Mouse (Mus musculus) CH12.LX (cell line): Measurements from ENCODE around the gene Mrtfa. TPM values are rescaled to one million over a fixed set of nuclear protein-coding genes. Genes with fewer than 3 reads are reported as not detected.

Experiments used
- DNase-seq: peaks from one replicate; pipeline ENCODE4 v3.0.0-alpha.2; 2013; ENCODE audit errors: extremely low read depth
- H3K27ac ChIP-seq: 2 replicates; pipeline ENCODE4 v1.5.1; 2012; ENCODE audit warnings: low read depth, mild to moderate bottlenecking, control low read depth, moderate library complexity; ENCODE audit not compliant: insufficient read depth
- H3K27me3 ChIP-seq: replicated peaks from 2 replicates; pipeline ENCODE3; 2012; ENCODE audit warnings: inconsistent platforms
- H3K36me3 ChIP-seq, 2 experiments: replicated peaks in 1 of 2; 2 replicates each; pipeline versions ENCODE3 to v1.6.1; 2012; ENCODE audit warnings: inconsistent platforms in 1 of 2, low read length in 1 of 2, mild to moderate bottlenecking in 1 of 2, mixed read lengths in 1 of 2, moderate library complexity in 1 of 2; ENCODE audit not compliant: control insufficient read depth in 1 of 2, insufficient read depth in 1 of 2
- H3K4me1 ChIP-seq, 2 experiments: 2 replicates each; pipeline ENCODE4 v1.6.1; 2012; ENCODE audit warnings: inconsistent platforms in 1 of 2, moderate library complexity in 1 of 2; ENCODE audit not compliant: insufficient read depth in 2 of 2, control insufficient read depth in 1 of 2
- H3K4me2 ChIP-seq: 2 replicates; pipeline ENCODE4 v1.6.1; 2012; ENCODE audit warnings: low read depth, mild to moderate bottlenecking, control low read depth; ENCODE audit not compliant: poor library complexity, insufficient read depth, severe bottlenecking
- H3K4me3 ChIP-seq, 3 experiments: fragments of 150-350 bp in 1 of 3; sonication (generic) in 1 of 3; replicated peaks in 1 of 3; 2 replicates each; pipeline versions ENCODE3 to v1.5.1; 2011 to 2012; ENCODE audit warnings: low read depth in 2 of 3, low read length in 2 of 3, mild to moderate bottlenecking in 2 of 3, moderate library complexity in 2 of 3, control low read depth in 1 of 3, improper control_type of control experiment in 1 of 3, inconsistent platforms in 1 of 3, mixed read lengths in 1 of 3; ENCODE audit not compliant: poor library complexity in 1 of 3
- H3K79me2 ChIP-seq: replicated peaks from 2 replicates; pipeline ENCODE4 v1.6.1; 2012; ENCODE audit warnings: mild to moderate bottlenecking, moderate library complexity; ENCODE audit not compliant: control insufficient read depth, poor library complexity, insufficient read depth, severe bottlenecking; ENCODE audit errors: extremely low read depth
- H3K9ac ChIP-seq: 2 replicates; pipeline ENCODE4 v1.6.1; 2012; ENCODE audit warnings: low read depth, mild to moderate bottlenecking, control low read depth, moderate library complexity; ENCODE audit not compliant: insufficient read depth
- H3K9me3 ChIP-seq: replicated peaks from 2 replicates; pipeline ENCODE3; 2012; ENCODE audit warnings: low read length, inconsistent platforms, mixed read lengths
- CHD2 ChIP-seq: IDR thresholded peaks from 2 replicates; pipeline ENCODE4 v1.6.1; 2011; ENCODE audit warnings: low read length, improper control_type of control experiment
- CTCF ChIP-seq, 2 experiments: IDR thresholded peaks in 1 of 2; conservative IDR thresholded peaks in 1 of 2; 2 replicates each; pipeline ENCODE4 v1.5.1; 2011 to 2012; ENCODE audit warnings: low read depth in 2 of 2, low read length in 2 of 2, improper control_type of control experiment in 1 of 2, inconsistent platforms in 1 of 2, mild to moderate bottlenecking in 1 of 2, moderate library complexity in 1 of 2
- E2F4 ChIP-seq: IDR thresholded peaks from 2 replicates; pipeline ENCODE4 v1.6.1; 2011; ENCODE audit warnings: low read depth, low read length, improper control_type of control experiment; ENCODE audit not compliant: insufficient replicate concordance
- ETS1 ChIP-seq: conservative IDR thresholded peaks from 2 replicates; pipeline ENCODE4 v1.6.1; 2012; ENCODE audit warnings: low read depth, mild to moderate bottlenecking, inconsistent platforms, low read length, improper control_type of control experiment, moderate library complexity
- HCFC1 ChIP-seq: IDR thresholded peaks from 2 replicates; pipeline ENCODE4 v1.6.1; 2012; ENCODE audit warnings: low read depth, mild to moderate bottlenecking, inconsistent platforms, low read length, improper control_type of control experiment
- IRF4 ChIP-seq: IDR thresholded peaks from 2 replicates; pipeline ENCODE4 v1.6.1; 2014; ENCODE audit warnings: low read depth, mild to moderate bottlenecking, inconsistent platforms, low read length, improper control_type of control experiment
- JUND ChIP-seq: conservative IDR thresholded peaks from 2 replicates; pipeline ENCODE4 v1.6.1; 2011; ENCODE audit warnings: low read depth, low read length, improper control_type of control experiment
- MAX ChIP-seq: IDR thresholded peaks from 2 replicates; pipeline ENCODE4 v1.6.1; 2011; ENCODE audit warnings: low read length, improper control_type of control experiment
- MAZ ChIP-seq: IDR thresholded peaks from 2 replicates; pipeline ENCODE4 v1.6.1; 2012; ENCODE audit warnings: low read depth, mild to moderate bottlenecking, inconsistent platforms, low read length, improper control_type of control experiment, moderate library complexity
- MEF2A ChIP-seq: IDR thresholded peaks from 2 replicates; pipeline ENCODE4 v1.6.1; 2014; ENCODE audit warnings: low read depth, mild to moderate bottlenecking, inconsistent platforms, low read length, improper control_type of control experiment, borderline replicate concordance
- MXI1 ChIP-seq: IDR thresholded peaks from 2 replicates; pipeline ENCODE4 v1.6.1; 2011; ENCODE audit warnings: mild to moderate bottlenecking, low read depth, low read length, improper control_type of control experiment
- MYC ChIP-seq: IDR thresholded peaks from 2 replicates; pipeline ENCODE4 v1.6.1; 2011; ENCODE audit warnings: low read depth, mild to moderate bottlenecking, improper control_type of control experiment, low read length
- NRF1 ChIP-seq: IDR thresholded peaks from 2 replicates; pipeline ENCODE4 v1.6.1; 2014; ENCODE audit warnings: low read depth, mild to moderate bottlenecking, inconsistent platforms, low read length, improper control_type of control experiment, moderate library complexity
- RAD21 ChIP-seq: IDR thresholded peaks from 2 replicates; pipeline ENCODE4 v1.6.1; 2011; ENCODE audit warnings: low read depth, mild to moderate bottlenecking, low read length, improper control_type of control experiment, moderate library complexity
- RCOR1 ChIP-seq: conservative IDR thresholded peaks from 2 replicates; pipeline ENCODE4 v1.6.1; 2012; ENCODE audit warnings: low read depth, mild to moderate bottlenecking, inconsistent platforms, low read length, improper control_type of control experiment
- SMC3 ChIP-seq: IDR thresholded peaks from 2 replicates; pipeline ENCODE4 v1.6.1; 2011; ENCODE audit warnings: low read depth, low read length, improper control_type of control experiment
- TCF12 ChIP-seq: IDR thresholded peaks from 2 replicates; pipeline ENCODE4 v1.6.1; 2014; ENCODE audit warnings: low read depth, mild to moderate bottlenecking, inconsistent platforms, low read length, improper control_type of control experiment
- ZC3H11A ChIP-seq: IDR thresholded peaks from 2 replicates; pipeline ENCODE4 v1.6.1; 2012; ENCODE audit warnings: low read depth, mild to moderate bottlenecking, inconsistent platforms, low read length, improper control_type of control experiment
- ZNF384 ChIP-seq: IDR thresholded peaks from 2 replicates; pipeline ENCODE4 v1.6.1; 2012; ENCODE audit warnings: low read depth, low read length, improper control_type of control experiment, inconsistent platforms
- dilution Hi-C: fragments of 300-500 bp; cut with MboI; formaldehyde crosslinking; loops from 2 replicates; pipeline ENCODE4 v1.14.3; 2020; ENCODE audit warnings: low sequenced_read_pairs; ENCODE audit not compliant: extremely low pct_unique_long_range_greater_than_20kb, extremely low pct_ligation_motif_present
- in situ Hi-C: fragments of 300-500 bp; cut with MboI; formaldehyde crosslinking; loops from 3 replicates; pipeline ENCODE4 v1.14.3; 2019; ENCODE audit warnings: low sequenced_read_pairs, low pct_ligation_motif_present, low pct_unique_long_range_greater_than_20kb, mixed read lengths
- polyA plus RNA-seq: library from polyadenylated mRNA; unstranded; fragments of >175 nt; gene quantifications from 2 replicates; pipeline ENCODE4 v1.2.1, GENCODE M21; 2012; ENCODE audit warnings: low read depth; ENCODE audit not compliant: insufficient read length
- total RNA-seq, 2 experiments: library from RNA; depleted of rRNA; stranded (reverse); fragments of 300-350 nt in 1 of 2; fragments of >200 nt in 1 of 2; gene quantifications; 2 replicates each; pipeline ENCODE4 v1.2.3; 2012 to 2014

Gene Mrtfa
- total and polyA plus RNA-seq, 3 experiments = 4.6 to 23.2 (median 8.2) TPM

DNA sequence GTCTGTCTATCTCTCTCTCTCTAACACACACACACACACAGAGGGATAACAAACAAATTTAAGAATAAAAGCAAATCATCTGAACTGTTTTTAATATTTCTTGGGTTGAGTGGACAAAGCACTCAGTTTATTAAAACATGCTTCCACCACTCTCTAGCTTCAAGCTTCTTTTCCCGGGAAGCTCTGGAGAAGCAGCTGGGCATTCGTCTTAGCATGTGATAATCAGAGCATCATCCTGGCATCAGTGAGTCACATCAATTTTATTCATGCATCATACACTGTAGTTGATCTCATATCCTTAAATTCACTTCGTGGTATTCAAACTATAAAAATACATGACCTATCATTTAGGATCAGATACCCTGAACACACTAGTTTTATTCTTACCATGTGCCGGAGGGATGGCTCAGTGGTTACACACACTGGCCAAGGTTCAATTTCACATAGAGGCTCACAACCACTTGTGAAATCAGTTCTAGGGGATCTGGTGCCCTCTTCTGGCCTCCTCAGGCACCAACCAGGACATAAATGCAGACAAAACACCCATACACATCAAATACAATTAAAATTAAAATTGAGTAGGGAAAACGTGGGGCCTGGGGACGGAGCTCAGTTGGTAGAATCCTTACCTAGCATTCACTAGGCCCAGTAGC is 141.0 kb downstream of the Mrtfa start:
- no peaks in the 10 kb centered on the region for H3K27me3 ChIP-seq
- dilution Hi-C loops = no loop called here
- H3K4me1 ChIP-seq = peaks cover 7 to 39% of the 10 kb centered on the region in 2 experiments
- TF ChIP-seq MAZ (0 out of 2 replicates have a peak, but pooled peaks have one; percentile 25), E2F4 (no peak), CHD2 (no peak), ZC3H11A (peak; percentile 76), JUND (0 out of 2 replicates have a peak, but pooled peaks have one; percentile 15), SMC3 (peak; percentile 90), MAX (0 out of 2 replicates have a peak, but pooled peaks have one; percentile 29), NRF1 (no peak), TCF12 (no peak), ZNF384 (0 out of 2 replicates have a peak, but pooled peaks have one; percentile 11), MXI1 (0 out of 2 replicates have a peak, but pooled peaks have one; percentile 40), MYC (peak; percentile 82), IRF4 (0 out of 2 replicates have a peak, but pooled peaks have one; percentile 18), RAD21 (peak; percentile 86), MEF2A (0 out of 2 replicates have a peak, but pooled peaks have one; percentile 16), RCOR1 (no peak), CTCF (conservative IDR thresholded peaks at IDR 0.05 in 1 of 2, IDR thresholded peaks at IDR 0.05 in 1 of 2; ENCODE audit: low read depth in 2 of 2, low read length in 2 of 2) (peak; percentile 38 to 87; a peak in 3 of 4 replicates), HCFC1 (0 out of 2 replicates have a peak, but pooled peaks have one; percentile 18)
- no peak overlapping the region for H3K4me2 ChIP-seq
- H3K27ac ChIP-seq = no peak overlapping the region
- no peak overlapping the region for H3K4me3 ChIP-seq
- DNase-seq = peak; percentile 60
- in situ Hi-C loops = loop anchor here (25.0 kb wide), 1 partner anchor 263 kb away; no protein-coding TSS in a partner anchor
- H3K9ac ChIP-seq = no peak overlapping the region
- H3K9me3 ChIP-seq = no peaks in the 10 kb centered on the region
- H3K79me2 ChIP-seq = no peaks in the 10 kb centered on the region
- peaks cover 0 to 28% of the 10 kb centered on the region in 2 experiments for H3K36me3 ChIP-seq

DNA sequence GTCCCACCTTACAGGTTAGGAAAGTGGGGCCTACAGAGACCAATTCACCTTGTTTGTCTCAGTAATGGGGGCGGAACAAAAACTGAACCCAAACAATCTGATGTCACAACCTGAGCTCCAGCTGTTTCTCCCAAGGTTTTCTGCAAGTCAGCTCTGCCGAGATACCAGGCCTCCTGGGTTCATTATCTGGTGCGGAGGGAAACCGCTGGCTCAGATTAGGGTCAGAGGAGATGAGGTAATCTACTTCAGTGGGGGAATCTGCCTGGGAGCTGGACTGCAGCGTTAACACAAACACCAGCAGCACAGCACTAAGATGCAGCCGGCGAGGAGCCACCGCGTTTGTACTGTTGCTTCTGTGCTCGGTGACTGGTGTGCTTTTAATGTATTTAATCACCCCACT is 143.1 kb downstream of the Mrtfa start:
- Histone ChIP-seq H3K4me3 (no peak overlapping the region), H3K36me3 (peaks cover 0 to 35% of the 10 kb centered on the region in 2 experiments), H3K4me2 (no peak overlapping the region), H3K27ac (no peak overlapping the region), H3K79me2 (no peaks in the 10 kb centered on the region), H3K27me3 (no peaks in the 10 kb centered on the region), H3K9ac (no peak overlapping the region), H3K4me1 (peaks cover 10 to 58% of the 10 kb centered on the region in 2 experiments), H3K9me3 (no peaks in the 10 kb centered on the region)
- dilution Hi-C loops (no loop called here), in situ Hi-C loops (no loop called here)
- TF ChIP-seq JUND (no peak), ETS1 (0 out of 2 replicates have a peak, but pooled peaks have one; percentile 17)
- no peak for DNase-seq
